Mouse (Mus musculus): Measurements from ENCODE around the gene Gm49321.

Gene Gm49321

GRCm38 (mm10) chr12:73949318-73950058, 12.0 kb downstream of the Gm49321 start:
- peak; percentile 89 for DNase-seq

DNA sequence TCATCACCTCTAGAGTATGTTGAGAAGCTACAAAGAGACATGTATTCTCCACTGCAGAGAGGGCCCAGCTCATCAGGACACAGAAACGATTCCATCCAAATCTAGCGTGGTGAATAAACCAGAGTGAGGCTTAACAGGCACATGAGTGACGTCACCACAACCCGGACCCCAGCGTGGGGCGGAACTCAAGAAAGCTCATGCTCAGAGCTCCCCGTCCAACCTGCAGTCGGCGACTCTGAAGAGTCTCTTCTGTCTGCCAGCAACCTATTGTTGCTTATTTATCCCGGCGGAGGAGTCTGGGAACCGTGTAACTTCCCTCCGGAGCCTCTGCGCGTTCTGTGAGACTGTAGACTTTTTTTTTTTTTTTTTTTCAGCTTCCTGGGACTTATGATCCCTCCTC, 15.4 kb downstream of the Gm49321 start:
- peak; percentile 39 for DNase-seq

DNA sequence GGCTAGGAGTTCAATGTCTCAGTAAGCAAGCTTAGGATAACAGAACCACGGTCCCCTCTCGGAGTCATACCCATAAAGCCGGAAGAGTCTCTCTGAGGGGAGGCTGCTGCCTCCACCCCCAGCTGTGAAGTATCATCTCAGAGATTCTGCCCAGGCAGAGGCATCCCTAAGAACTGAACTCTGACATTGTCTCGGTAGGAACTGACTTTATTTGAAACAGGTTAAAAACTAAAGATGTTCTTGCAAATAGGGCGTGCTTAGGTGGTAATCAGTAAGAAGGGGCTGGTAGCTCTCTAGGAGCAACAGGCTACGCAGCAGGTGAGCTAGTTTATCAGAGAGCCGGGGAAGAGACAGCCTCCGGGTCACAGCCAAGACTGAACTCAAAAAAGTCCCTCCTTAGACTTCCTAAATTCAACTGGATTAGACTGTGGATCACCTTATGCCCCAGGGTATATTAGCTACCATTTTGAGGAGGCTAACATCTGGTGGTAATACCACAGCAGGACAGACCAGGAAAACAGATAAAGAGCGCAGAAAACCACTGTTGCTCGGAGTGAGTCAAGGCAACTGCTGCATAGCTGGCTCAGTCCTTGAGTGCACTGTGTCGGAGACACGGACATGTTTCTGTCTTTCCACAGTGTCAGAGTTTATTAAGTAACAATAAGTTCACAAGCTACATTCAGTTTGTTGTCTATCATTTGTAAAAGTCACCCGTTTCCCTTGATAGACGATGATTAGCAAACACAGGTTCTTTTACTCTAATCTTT, 16.1 kb downstream of the Gm49321 start:
- DNase-seq, result no peak

DNA sequence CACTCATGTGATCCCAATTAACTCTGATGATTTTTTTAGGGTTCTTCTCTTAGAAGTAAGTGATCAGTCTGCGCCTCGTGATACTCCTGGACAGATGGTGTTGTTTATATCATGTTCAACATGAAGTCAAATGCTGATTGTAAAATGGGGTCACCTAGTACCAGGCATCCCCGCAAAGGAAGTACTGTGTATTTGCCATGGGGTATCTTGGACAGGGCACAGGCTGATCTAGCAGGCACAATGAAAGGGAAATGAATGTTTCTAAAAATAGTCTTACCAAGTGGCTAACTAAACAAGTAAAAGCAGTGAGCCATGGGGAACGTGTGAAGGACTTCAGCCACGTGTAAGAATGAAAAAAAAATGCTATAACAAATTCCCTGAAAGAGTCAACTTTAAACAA, 17.3 kb downstream of the Gm49321 start:
- DNase-seq, result peak; percentile 43

DNA sequence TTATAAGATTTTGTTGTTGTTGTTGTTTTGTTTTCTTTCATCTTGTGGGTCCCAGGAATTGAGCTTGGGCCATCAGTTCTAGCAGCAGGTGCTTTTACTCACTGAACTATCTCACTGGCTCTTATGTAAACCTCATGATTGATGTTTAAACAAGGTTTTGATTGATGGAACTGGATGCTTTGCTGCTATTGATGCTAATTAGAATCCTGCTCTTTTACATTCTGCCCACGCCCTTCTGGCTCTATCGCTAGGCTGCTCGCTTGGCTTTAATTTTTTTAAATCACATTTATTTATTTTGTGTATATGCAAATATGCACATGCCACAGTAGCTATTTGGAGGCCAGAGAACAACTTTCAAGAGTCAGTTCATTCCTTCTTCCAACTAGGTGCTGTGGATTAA, 20.2 kb downstream of the Gm49321 start:
- no peak for DNase-seq

- no peak for DNase-seq
Measured at GRCm38 (mm10) chr12:73958830-73959229, 21.4 kb downstream of the Gm49321 start.

- DNase-seq, result peak; percentile 96
Measured at GRCm38 (mm10) chr12:73964291-73965281, 27.1 kb downstream of the Gm49321 start, which contains the start of gene Snapc1. TSS of gene Snapc1 (plus strand) at chr12:73964481.

- no peak for DNase-seq
Measured at GRCm38 (mm10) chr12:73969142-73969541, 31.7 kb downstream of the Gm49321 start.

GRCm38 (mm10) chr12:73974584-73974983, 37.1 kb downstream of the Gm49321 start:
- DNase-seq, result no peak

- DNase-seq, result no peak
Measured at GRCm38 (mm10) chr12:73978144-73978543, 40.7 kb downstream of the Gm49321 start.

- no peak for DNase-seq
Measured at GRCm38 (mm10) chr12:73979667-73980066, 42.2 kb downstream of the Gm49321 start.

GRCm38 (mm10) chr12:73982533-73982932, 45.1 kb downstream of the Gm49321 start:
- DNase-seq, result peak; percentile 77

DNA sequence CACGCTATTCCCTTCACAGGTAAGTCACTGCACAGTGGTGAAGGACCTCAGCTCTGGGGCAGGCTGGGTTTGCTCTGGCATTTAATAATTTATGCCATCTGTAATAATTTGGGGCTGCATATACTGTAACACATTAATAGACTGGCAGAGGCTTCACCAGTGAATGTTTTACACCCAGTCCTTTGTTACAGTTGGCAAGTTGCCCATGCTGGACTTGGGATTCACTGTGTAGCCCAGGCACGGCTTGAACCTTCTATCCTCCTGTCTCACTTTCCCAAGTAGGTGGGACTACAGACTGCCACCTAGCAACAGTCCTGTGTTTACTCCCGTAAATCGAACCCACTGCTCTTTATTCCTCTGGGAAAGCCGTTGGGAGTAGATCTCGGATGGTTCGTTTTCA, 48.8 kb downstream of the Gm49321 start:
- no peak for DNase-seq

DNA sequence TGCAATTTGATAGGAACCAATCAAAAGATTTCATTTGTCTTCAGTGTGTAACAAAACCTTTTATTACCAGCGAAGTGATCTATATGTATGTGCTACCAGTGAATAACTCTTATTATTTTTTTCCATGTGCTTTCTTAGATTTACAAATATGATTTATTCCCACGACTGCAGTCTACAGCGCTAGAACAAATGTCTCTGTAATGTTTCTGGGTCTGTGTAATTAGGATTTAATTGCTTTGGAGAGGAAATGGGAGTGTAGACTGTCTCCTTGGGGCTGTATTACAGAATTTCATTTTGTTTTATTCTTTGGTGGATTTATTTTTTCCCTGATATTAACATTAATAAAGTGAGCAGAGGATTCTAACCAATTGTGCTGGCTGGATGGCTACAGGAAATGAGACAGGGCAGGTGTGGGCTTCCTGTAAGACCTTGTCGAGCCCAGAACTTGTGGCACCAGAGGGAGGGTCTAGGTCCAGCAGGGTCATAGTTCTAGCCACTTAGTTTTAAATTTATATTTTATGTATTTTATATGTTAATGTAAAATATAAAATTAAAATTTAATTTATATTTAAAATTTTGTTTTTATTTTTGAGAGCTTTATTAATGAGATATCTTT, 51.0 kb downstream of the Gm49321 start:
- DNase-seq, result no peak

DNA sequence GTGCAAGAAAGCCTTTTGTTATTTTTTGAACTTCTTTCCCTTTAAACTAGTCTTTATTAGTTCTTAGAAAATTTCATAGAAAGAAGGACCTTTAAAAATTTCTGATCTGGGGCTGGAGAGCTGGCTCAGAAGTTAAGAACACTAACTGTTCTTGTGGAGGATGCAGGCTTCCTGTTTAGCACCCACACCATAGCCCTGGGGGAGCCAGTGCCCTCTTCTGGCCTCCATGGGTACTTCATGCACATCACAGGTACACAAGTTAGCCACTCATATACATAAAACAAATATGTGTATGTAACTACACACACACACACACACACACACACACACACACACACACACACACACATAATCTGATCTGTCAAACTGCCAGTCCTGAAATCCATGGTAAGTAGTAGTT, 52.1 kb downstream of the Gm49321 start:
- DNase-seq, result no peak

GRCm38 (mm10) chr12:73996906-73997296, 59.4 kb downstream of the Gm49321 start:
- no peak for DNase-seq

- peak; percentile 19 for DNase-seq
Measured at GRCm38 (mm10) chr12:73997297-73998127, 60.1 kb downstream of the Gm49321 start, which contains the start of gene Syt16. TSS of gene Syt16 (plus strand) at chr12:73997661.

DNA sequence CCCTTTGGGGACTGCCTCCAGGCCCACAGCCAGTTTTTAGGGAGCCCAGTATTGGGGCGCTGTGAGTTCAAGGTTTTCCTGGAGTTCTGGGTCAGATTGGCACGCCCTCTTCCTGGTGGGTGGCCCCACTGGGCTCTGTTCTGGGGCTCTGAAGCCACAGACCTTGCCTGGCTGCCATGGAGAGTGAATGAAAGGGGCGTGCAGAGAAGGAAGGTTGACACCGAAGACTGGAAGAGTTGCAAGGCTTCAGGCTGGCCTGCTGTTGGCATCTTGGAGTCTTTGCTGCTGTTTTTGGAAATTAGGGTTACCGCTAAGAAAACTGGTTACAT, 60.6 kb downstream of the Gm49321 start:
- no peak for DNase-seq

GRCm38 (mm10) chr12:74002449-74002848, 65.0 kb downstream of the Gm49321 start:
- DNase-seq, result no peak

DNA sequence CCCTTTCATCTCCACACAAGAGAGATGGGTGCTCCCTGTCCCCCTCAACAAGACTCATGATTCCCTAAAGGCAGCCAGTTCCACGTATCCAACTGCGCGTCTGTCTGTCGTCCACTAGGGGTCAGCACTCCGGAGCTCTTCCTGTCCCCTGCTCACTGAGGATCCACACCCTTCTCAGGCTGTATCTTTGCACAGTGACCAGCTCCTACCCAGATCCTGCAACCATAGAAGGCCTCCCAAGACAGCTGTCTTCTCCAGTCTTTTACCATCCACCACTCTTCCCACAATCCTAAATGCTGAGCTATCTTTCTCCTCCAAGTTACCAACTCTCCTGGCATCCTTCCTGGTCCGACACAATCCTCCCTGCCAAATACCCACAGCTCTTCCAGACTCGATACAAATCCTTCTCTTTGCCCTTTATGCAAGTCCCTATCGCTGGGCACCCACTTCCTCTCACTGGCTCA, 72.0 kb downstream of the Gm49321 start:
- peak; percentile 25 for DNase-seq

DNA sequence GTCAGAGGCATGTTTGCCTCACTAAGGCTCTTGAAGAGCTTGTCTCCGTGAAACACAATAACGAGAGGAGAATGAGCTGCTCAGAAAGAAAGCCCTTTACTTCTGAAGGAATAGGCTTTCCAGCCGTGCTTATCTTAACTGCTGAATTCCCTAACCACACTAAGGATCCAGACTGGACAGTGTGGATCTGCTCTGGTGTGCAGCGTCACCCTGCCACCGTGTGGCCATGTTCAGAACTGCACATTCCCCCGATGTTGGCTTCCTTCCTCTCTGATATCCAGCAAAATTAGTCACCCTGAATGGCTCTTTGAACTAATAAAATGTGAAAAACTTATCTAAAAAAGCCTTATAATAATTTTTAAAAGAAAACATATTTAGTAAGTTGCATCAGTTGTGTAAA, 76.3 kb downstream of the Gm49321 start:
- DNase-seq, result peak; percentile 51

Measured in cerebellum, adult 11-12 months (tissue).